Mouse (Mus musculus) gastrocnemius, postnatal 36 days (tissue): ENCODE data around the gene Hacd4. TPM values are rescaled to one million over a fixed set of nuclear protein-coding genes. Genes with fewer than 3 reads are reported as not detected.
A peak's percentile ranks its signal among the peaks of the same experiment; 100 is the strongest.

Source experiments
- DNase-seq, 2 experiments: peaks; one replicate each; pipeline ENCODE4 v3.0.0; 2022
- intact Hi-C: fragments of 180-260 bp; cut with DNase I; formaldehyde crosslinking; loops from one replicate; pipeline ENCODE4 v1.15.1; 2025
- long read RNA-seq, 2 experiments: library from polyadenylated mRNA; stranded (forward); transcript quantifications; one replicate each; pipeline ENCODE4 v2.0.0; 2021
- total RNA-seq, 2 experiments: library from RNA; stranded (reverse); gene quantifications; 2 replicates each; pipeline ENCODE4 v1.2.3; 2021

Gene Hacd4
- 1 to 10 TPM; 1.0 to 1.2 TPM for total RNA-seq
- long read RNA-seq, experiment 1, partial matches to known transcripts = 0 of 1 reads
- long read RNA-seq, experiment 1, other reads (novel, unspliced or antisense) = 1 of 1 reads
- long read RNA-seq, experiment 2, partial matches to known transcripts = 0 of 1 reads
- long read RNA-seq, experiment 2, other reads (novel, unspliced or antisense) = 1 of 1 reads

GRCm38 (mm10) chr4:88438326-88438989 is at the start of gene Hacd4:
Hacd4 (minus strand) TSS chr4:88438928.
- intact Hi-C loops = no loop called here
- DNase-seq = peak; percentile 30

DNA sequence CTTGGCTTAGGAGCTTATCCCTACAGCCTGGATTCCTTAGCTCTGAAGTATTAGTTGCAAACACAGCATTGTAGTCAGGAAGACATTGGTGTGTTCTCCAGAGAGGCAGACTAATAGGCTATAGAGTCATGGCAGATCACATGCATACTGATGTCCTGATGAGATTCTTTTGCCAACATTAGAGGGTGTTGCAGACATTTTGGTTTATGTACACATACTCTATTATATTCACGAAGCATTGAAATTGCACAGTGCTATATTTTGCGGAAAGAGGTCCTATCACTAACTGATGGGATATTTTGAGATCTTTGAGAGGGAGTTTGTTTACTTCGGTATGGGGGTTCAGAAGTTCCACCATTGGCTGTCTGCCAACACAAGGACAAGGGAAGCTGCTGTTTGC is 49.4 kb upstream of the Hacd4 start:
- intact Hi-C loops = no loop called here
- no peak for DNase-seq

- intact Hi-C loops = no loop called here
- DNase-seq = no peak
These were observed 41.4 kb upstream of the Hacd4 start for GRCm38 (mm10) chr4:88480130-88480529.

DNA sequence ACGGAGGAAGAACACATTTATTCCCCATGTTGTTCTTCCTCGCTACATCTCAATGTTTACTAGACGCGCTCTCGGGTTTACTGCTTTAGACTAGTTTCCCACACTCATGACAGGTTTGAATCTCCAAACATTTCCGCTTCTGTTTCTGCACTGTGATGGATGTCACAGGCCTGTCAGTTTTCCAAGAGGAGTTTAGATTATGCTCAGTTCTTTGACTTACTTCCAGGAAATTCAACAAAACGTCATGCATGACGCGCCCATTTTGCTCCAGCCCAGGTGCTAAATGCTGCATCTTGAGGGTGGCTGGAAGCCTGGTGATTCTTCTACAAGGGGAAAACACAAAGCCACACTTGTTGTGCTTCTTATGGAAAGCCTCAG is 40.1 kb upstream of the Hacd4 start:
- no peak for DNase-seq
- intact Hi-C loops = no loop called here

DNA sequence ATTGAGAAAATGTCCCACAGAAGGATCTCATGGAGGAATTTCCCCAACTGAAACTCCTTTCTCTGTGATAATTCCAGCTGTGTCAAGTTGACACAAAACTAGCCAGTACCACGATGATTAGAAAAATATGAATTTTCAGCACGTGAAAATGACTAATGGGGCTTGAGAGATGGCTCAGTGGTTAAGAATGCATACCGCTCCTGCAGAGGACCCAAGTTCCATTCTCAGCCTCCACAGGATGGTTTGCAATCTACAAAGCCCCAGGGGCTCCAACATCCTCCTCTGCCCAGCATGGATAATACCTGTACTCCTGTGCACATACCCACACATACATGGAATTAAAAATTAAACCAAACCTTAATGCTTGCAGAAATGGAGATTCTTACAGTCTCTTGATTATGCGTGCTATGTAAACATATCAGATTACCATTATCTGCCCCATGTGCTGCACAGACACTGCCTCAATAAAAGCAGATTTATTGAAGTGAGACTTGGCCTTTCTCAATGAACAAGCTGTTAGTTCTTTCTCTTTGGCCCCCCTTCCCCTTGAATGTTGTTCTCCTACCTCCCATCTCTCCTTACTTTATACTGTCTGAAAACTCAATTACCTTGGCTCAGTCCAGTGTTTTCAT is 39.6 kb upstream of the Hacd4 start:
- intact Hi-C loops = no loop called here
- DNase-seq = no peak

- no peak for DNase-seq
- intact Hi-C loops = no loop called here
These were observed 37.9 kb upstream of the Hacd4 start for GRCm38 (mm10) chr4:88476511-88477210.

- intact Hi-C loops = no loop called here
- DNase-seq = no peak
These were observed 37.4 kb upstream of the Hacd4 start for GRCm38 (mm10) chr4:88476084-88476483.

- intact Hi-C loops = no loop called here
- DNase-seq = no peak
These were observed 32.8 kb upstream of the Hacd4 start for GRCm38 (mm10) chr4:88471528-88471927.

DNA sequence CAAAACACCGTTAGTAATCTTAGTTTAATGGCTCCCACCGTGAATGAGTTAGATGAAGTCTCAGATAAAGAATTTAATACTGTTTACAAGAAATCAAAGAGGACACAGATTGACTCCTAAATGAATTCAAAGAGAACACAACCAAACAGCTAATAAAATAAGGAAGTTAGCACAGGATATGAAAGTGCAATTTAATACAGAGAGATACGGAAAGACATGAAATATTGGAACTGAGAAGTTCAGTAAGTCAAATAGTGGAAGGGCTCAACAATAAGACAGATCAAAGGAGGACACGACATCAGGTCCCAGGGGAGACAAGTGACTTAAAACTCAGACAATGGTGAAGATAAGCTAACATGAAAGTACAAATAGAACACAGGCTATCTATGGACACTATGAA is 25.8 kb upstream of the Hacd4 start:
- DNase-seq = no peak
- intact Hi-C loops = no loop called here

- intact Hi-C loops = no loop called here
- no peak for DNase-seq
These were observed 24.4 kb upstream of the Hacd4 start for GRCm38 (mm10) chr4:88462981-88463646.

- no peak for DNase-seq
- intact Hi-C loops = no loop called here
These were observed 23.8 kb upstream of the Hacd4 start for GRCm38 (mm10) chr4:88462501-88462900.

DNA sequence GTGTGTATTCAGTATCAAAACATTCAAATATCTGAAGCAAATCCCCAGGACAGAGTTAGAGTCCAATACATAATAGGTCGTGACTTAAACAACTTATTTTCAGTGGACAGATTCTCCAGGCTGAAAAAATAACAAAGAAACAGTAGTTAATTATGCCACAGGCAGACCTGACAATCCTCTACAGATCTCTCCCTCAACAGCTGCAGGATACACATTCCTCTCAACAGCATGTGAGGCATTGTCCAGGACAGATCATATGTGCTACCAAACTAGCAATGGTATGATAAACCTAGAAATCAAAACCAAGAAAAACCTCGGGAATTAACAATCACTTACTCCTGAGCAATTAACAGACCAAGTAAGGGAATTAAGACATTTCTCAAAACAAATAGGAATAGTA is 22.6 kb upstream of the Hacd4 start:
- intact Hi-C loops = no loop called here
- DNase-seq = no peak

- DNase-seq = no peak
- intact Hi-C loops = no loop called here
These were observed 19.9 kb upstream of the Hacd4 start for GRCm38 (mm10) chr4:88458673-88459072.

- no peak for DNase-seq
- intact Hi-C loops = no loop called here
These were observed 19.4 kb upstream of the Hacd4 start for GRCm38 (mm10) chr4:88458093-88458492.

GRCm38 (mm10) chr4:88450087-88450765 is 11.5 kb upstream of the Hacd4 start:
- DNase-seq = no peak

GRCm38 (mm10) chr4:88448976-88449375 is 10.2 kb upstream of the Hacd4 start:
- intact Hi-C loops = no loop called here
- no peak for DNase-seq

More at GRCm38 (mm10) chr4:88450087-88450765, 11.5 kb upstream of the Hacd4 start:
- intact Hi-C loops = no loop called here

- intact Hi-C loops = no loop called here
- no peak for DNase-seq
These were observed 2.1 kb upstream of the Hacd4 start for GRCm38 (mm10) chr4:88440814-88441213.

DNA sequence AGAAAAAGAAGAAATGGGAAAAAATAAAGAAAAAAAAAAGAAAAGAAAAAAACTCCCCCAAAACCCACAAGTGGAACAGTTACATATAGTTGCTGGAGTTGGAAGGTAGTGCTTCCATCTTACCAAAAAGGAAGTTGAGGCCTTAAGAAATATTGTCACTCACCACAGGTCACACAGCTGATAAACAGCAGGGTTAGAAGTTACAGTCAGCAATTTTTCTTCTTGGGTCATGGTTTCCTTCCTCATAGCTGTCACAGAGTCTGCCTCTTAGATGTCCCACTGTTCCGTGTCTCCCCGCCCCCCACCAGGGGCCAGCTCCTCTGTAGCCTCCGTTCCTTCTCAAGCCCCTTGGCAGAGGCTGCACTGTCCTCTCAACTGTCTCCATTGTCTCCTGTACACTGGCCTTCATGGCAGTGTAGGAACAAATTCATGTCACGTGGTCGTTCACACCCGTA is 968 bp upstream of the Hacd4 start:
- intact Hi-C loops = no loop called here
- no peak for DNase-seq

GRCm38 (mm10) chr4:88438990-88439329 is 232 bp upstream of the Hacd4 start:
- no peak for DNase-seq
- intact Hi-C loops = no loop called here

DNA sequence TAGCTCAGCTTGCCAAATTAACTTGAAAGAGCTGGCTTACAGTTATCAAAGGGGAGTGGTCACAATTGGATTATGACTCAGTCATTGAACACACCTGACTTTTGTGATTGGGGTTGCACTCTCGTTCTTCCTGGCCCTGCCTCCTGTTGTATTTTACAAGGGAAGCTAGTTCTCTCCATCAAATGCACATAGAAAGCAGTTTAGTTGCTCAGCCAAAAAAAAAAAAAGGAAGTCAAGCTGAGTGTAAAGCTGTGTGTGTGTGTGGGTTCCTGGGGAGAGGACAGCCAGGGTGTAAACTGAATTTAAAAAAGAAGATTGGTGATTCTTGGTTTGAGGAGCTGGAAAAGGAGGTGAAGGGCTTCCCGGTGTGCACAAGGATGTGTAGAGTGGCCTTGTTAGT is 811 bp downstream of the Hacd4 start:
- no peak for DNase-seq
- intact Hi-C loops = no loop called here
